Mouse (Mus musculus) lung, postnatal 0 days (tissue): ENCODE measurements at regions not wholly inside any gene's neighbourhood (a gene's known extent, or its start where the extent isn't known, plus 50 kb on each side); places are given as distances from the start of the nearest gene placed in this dataset.

Source experiments
- CTCF ChIP-seq: IDR thresholded peaks from 2 replicates; pipeline ENCODE4 v1.5.1; 2016; ENCODE audit warnings: antibody characterized with exemption, mild to moderate bottlenecking
- EP300 ChIP-seq: IDR thresholded peaks from 2 replicates; pipeline ENCODE4 v1.6.1; 2016; ENCODE audit warnings: antibody characterized with exemption, mild to moderate bottlenecking, control low read depth

DNA sequence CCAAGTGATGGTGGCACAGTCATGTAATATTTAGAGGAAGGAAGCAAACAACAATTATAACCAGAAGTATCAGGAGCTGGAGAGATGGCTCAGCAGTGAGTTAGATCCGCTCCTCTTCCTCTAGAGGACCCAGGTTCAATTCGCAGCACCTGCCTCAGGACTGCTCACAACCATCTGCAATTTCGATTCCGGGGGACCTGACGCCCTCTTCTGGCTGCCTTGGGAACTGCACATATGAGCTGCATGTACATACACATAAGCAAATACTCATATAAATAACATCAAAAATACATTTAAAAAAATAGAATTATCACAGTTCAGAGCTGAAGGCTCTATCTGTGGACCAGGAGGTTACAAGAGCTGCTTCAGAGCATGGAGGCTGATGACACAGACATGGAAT is 184.0 kb upstream of the Sulf2 start:
- TF ChIP-seq EP300 (no peak), CTCF (peak; percentile 48)
